Mouse (Mus musculus): ENCODE measurements around the gene Pde10a.

The Pde10a gene

GRCm38 (mm10) chr17:8871396-8871795 lies 346.2 kb downstream of the Pde10a start:
- in situ Hi-C loops (cut with MboI; ENCODE audit: low sequenced_read_pairs): no loop called here

- in situ Hi-C loops (cut with MboI; ENCODE audit: low sequenced_read_pairs): no loop called here
Measured at GRCm38 (mm10) chr17:8871997-8872593, 346.9 kb downstream of the Pde10a start.

GRCm38 (mm10) chr17:8872611-8873010 lies 347.4 kb downstream of the Pde10a start:
- in situ Hi-C loops (cut with MboI; ENCODE audit: low sequenced_read_pairs): no loop called here

GRCm38 (mm10) chr17:8878056-8878455 lies 352.9 kb downstream of the Pde10a start:
- in situ Hi-C loops (cut with MboI; ENCODE audit: low sequenced_read_pairs): no loop called here

- in situ Hi-C loops (cut with MboI; ENCODE audit: low sequenced_read_pairs): no loop called here
Measured at GRCm38 (mm10) chr17:8881711-8882110, 356.5 kb downstream of the Pde10a start.

GRCm38 (mm10) chr17:8884691-8885090 lies 359.5 kb downstream of the Pde10a start:
- in situ Hi-C loops (cut with MboI; ENCODE audit: low sequenced_read_pairs): no loop called here

GRCm38 (mm10) chr17:8885830-8886229 lies 360.7 kb downstream of the Pde10a start:
- in situ Hi-C loops (cut with MboI; ENCODE audit: low sequenced_read_pairs): no loop called here

- in situ Hi-C loops (cut with MboI; ENCODE audit: low sequenced_read_pairs): no loop called here
Measured at GRCm38 (mm10) chr17:8888105-8888504, 362.9 kb downstream of the Pde10a start.

- in situ Hi-C loops (cut with MboI; ENCODE audit: low sequenced_read_pairs): no loop called here
Measured at GRCm38 (mm10) chr17:8888639-8889038, 363.5 kb downstream of the Pde10a start.

GRCm38 (mm10) chr17:8892193-8892985 lies 367.2 kb downstream of the Pde10a start:
- in situ Hi-C loops (cut with MboI; ENCODE audit: low sequenced_read_pairs): no loop called here

- in situ Hi-C loops (cut with MboI; ENCODE audit: low sequenced_read_pairs): no loop called here
Measured at GRCm38 (mm10) chr17:8895991-8896390, 370.8 kb downstream of the Pde10a start.

- in situ Hi-C loops (cut with MboI; ENCODE audit: low sequenced_read_pairs): no loop called here
Measured at GRCm38 (mm10) chr17:8897749-8898148, 372.6 kb downstream of the Pde10a start.

GRCm38 (mm10) chr17:8898221-8898620 lies 373.0 kb downstream of the Pde10a start:
- in situ Hi-C loops (cut with MboI; ENCODE audit: low sequenced_read_pairs): no loop called here

GRCm38 (mm10) chr17:8899212-8899611 lies 374.0 kb downstream of the Pde10a start:
- in situ Hi-C loops (cut with MboI; ENCODE audit: low sequenced_read_pairs): no loop called here

- in situ Hi-C loops (cut with MboI; ENCODE audit: low sequenced_read_pairs): no loop called here
Measured at GRCm38 (mm10) chr17:8903555-8904283, 378.5 kb downstream of the Pde10a start.

GRCm38 (mm10) chr17:8910571-8910970 lies 385.4 kb downstream of the Pde10a start:
- in situ Hi-C loops (cut with MboI; ENCODE audit: low sequenced_read_pairs): no loop called here

- in situ Hi-C loops (cut with MboI; ENCODE audit: low sequenced_read_pairs): no loop called here
Measured at GRCm38 (mm10) chr17:8912933-8913332, 387.8 kb downstream of the Pde10a start.

- in situ Hi-C loops (cut with MboI; ENCODE audit: low sequenced_read_pairs): no loop called here
Measured at GRCm38 (mm10) chr17:8915693-8916092, 390.5 kb downstream of the Pde10a start.

- in situ Hi-C loops (cut with MboI; ENCODE audit: low sequenced_read_pairs): no loop called here
Measured at GRCm38 (mm10) chr17:8923074-8923473, 397.9 kb downstream of the Pde10a start.

GRCm38 (mm10) chr17:8923727-8924126 lies 398.6 kb downstream of the Pde10a start:
- in situ Hi-C loops (cut with MboI; ENCODE audit: low sequenced_read_pairs): no loop called here

GRCm38 (mm10) chr17:8925819-8926383 lies 400.7 kb downstream of the Pde10a start:
- in situ Hi-C loops (cut with MboI; ENCODE audit: low sequenced_read_pairs): no loop called here
